Mouse (Mus musculus): ENCODE measurements around the gene Mcpt1.
"Not testable (repeated sequence)": the region's sequence is repeated elsewhere in the genome, so short reads cannot be mapped to it uniquely, and the experiment has no call there.

GRCm38 (mm10) chr14:56041792-56042191, 24.0 kb downstream of the Mcpt1 start, which contains the start of gene Mcpt2:
- TF ChIP-seq EP300 (IDR thresholded peaks at IDR 0.05; ENCODE audit: insufficient read depth, low read depth, low read length); POLR2A (IDR thresholded peaks at IDR 0.05; ENCODE audit: insufficient read depth, low read length): not testable (repeated sequence)

Measured in ES-Bruce4 (cell line).